Mouse (Mus musculus): ENCODE results near the gene Cdpf1. TPM values are rescaled to one million over a fixed set of nuclear protein-coding genes. Genes with fewer than 3 reads are reported as not detected.
"Not testable (repeated sequence)": the region's sequence is repeated elsewhere in the genome, so short reads cannot be mapped to it uniquely, and the experiment has no call there.

Cdpf1 gene
- polyA plus RNA-seq, 1 experiment = not detected

GRCm38 (mm10) chr15:85795516-85795915, 16.0 kb downstream of the Cdpf1 start:
- H3K4me1 ChIP-seq (ENCODE audit: control insufficient read depth, insufficient read depth, low read length) = no peaks in the 10 kb centered on the region
- H3K27ac ChIP-seq (ENCODE audit: insufficient read depth, low read depth, low read length) = no peak overlapping the region
- no peak for TF ChIP-seq POLR2A (IDR thresholded peaks at IDR 0.05; ENCODE audit: insufficient read depth, low read depth, low read length)
- no peak for TF ChIP-seq CTCF (IDR thresholded peaks at IDR 0.05; ENCODE audit: insufficient read depth, low read depth, low read length)
- H3K4me3 ChIP-seq (ENCODE audit: insufficient read depth, low read depth, low read length) = no peak overlapping the region
- whole genome bisulfite sequencing = 80% methylated on average over 6 of the region's 6 CpGs

GRCm38 (mm10) chr15:85792819-85793218, 18.7 kb downstream of the Cdpf1 start:
- no peak overlapping the region for H3K4me3 ChIP-seq (ENCODE audit: insufficient read depth, low read depth, low read length)
- no peak overlapping the region for H3K27ac ChIP-seq (ENCODE audit: insufficient read depth, low read depth, low read length)
- H3K4me1 ChIP-seq (ENCODE audit: control insufficient read depth, insufficient read depth, low read length) = no peaks in the 10 kb centered on the region
- TF ChIP-seq POLR2A (IDR thresholded peaks at IDR 0.05; ENCODE audit: insufficient read depth, low read depth, low read length) = no peak
- TF ChIP-seq CTCF (IDR thresholded peaks at IDR 0.05; ENCODE audit: insufficient read depth, low read depth, low read length) = no peak
- 70% methylated on average over 1 of the region's 1 CpGs for WGBS

GRCm38 (mm10) chr15:85791449-85791848, 20.0 kb downstream of the Cdpf1 start:
- 86% methylated on average over 4 of the region's 4 CpGs for WGBS
- TF ChIP-seq POLR2A (IDR thresholded peaks at IDR 0.05; ENCODE audit: insufficient read depth, low read depth, low read length) (no peak), CTCF (IDR thresholded peaks at IDR 0.05; ENCODE audit: insufficient read depth, low read depth, low read length) (no peak)
- Histone ChIP-seq H3K27ac (ENCODE audit: insufficient read depth, low read depth, low read length) (no peak overlapping the region), H3K4me3 (ENCODE audit: insufficient read depth, low read depth, low read length) (no peak overlapping the region), H3K4me1 (ENCODE audit: control insufficient read depth, insufficient read depth, low read length) (no peaks in the 10 kb centered on the region)

GRCm38 (mm10) chr15:85788633-85789032, 22.9 kb downstream of the Cdpf1 start:
- TF ChIP-seq CTCF (IDR thresholded peaks at IDR 0.05; ENCODE audit: insufficient read depth, low read depth, low read length) (no peak), POLR2A (IDR thresholded peaks at IDR 0.05; ENCODE audit: insufficient read depth, low read depth, low read length) (no peak)
- Histone ChIP-seq H3K4me3 (ENCODE audit: insufficient read depth, low read depth, low read length) (no peak overlapping the region), H3K4me1 (ENCODE audit: control insufficient read depth, insufficient read depth, low read length) (no peaks in the 10 kb centered on the region), H3K27ac (ENCODE audit: insufficient read depth, low read depth, low read length) (no peak overlapping the region)
- 83% methylated on average over 16 of the region's 16 CpGs for WGBS

- Histone ChIP-seq H3K4me1 (ENCODE audit: control insufficient read depth, insufficient read depth, low read length) (no peaks in the 10 kb centered on the region), H3K27ac (ENCODE audit: insufficient read depth, low read depth, low read length) (no peak overlapping the region), H3K4me3 (ENCODE audit: insufficient read depth, low read depth, low read length) (no peak overlapping the region)
- 94% methylated on average over 4 of the region's 4 CpGs for WGBS
- TF ChIP-seq CTCF (IDR thresholded peaks at IDR 0.05; ENCODE audit: insufficient read depth, low read depth, low read length) (no peak), POLR2A (IDR thresholded peaks at IDR 0.05; ENCODE audit: insufficient read depth, low read depth, low read length) (no peak)
These were observed 23.4 kb downstream of the Cdpf1 start for GRCm38 (mm10) chr15:85788051-85788450.

- TF ChIP-seq CTCF (IDR thresholded peaks at IDR 0.05; ENCODE audit: insufficient read depth, low read depth, low read length) (no peak), POLR2A (IDR thresholded peaks at IDR 0.05; ENCODE audit: insufficient read depth, low read depth, low read length) (no peak)
- no peak overlapping the region for H3K4me3 ChIP-seq (ENCODE audit: insufficient read depth, low read depth, low read length)
- 92% methylated on average over 6 of the region's 6 CpGs for WGBS
These were observed 24.0 kb downstream of the Cdpf1 start for GRCm38 (mm10) chr15:85787482-85787881.

GRCm38 (mm10) chr15:85786711-85787110, 24.8 kb downstream of the Cdpf1 start:
- no peaks in the 10 kb centered on the region for H3K4me1 ChIP-seq (ENCODE audit: control insufficient read depth, insufficient read depth, low read length)
- 66% methylated on average over 5 of the region's 5 CpGs for WGBS
- H3K27ac ChIP-seq (ENCODE audit: insufficient read depth, low read depth, low read length) = no peak overlapping the region
- no peak overlapping the region for H3K4me3 ChIP-seq (ENCODE audit: insufficient read depth, low read depth, low read length)
- TF ChIP-seq CTCF (IDR thresholded peaks at IDR 0.05; ENCODE audit: insufficient read depth, low read depth, low read length) = no peak

More at GRCm38 (mm10) chr15:85787482-85787881, 24.0 kb downstream of the Cdpf1 start:
- no peak overlapping the region for H3K27ac ChIP-seq (ENCODE audit: insufficient read depth, low read depth, low read length)
- no peaks in the 10 kb centered on the region for H3K4me1 ChIP-seq (ENCODE audit: control insufficient read depth, insufficient read depth, low read length)

- no peaks in the 10 kb centered on the region for H3K4me1 ChIP-seq (ENCODE audit: control insufficient read depth, insufficient read depth, low read length)
These were observed 27.2 kb downstream of the Cdpf1 start for GRCm38 (mm10) chr15:85784341-85784740.

GRCm38 (mm10) chr15:85783146-85783545, 28.4 kb downstream of the Cdpf1 start:
- Histone ChIP-seq H3K4me3 (ENCODE audit: insufficient read depth, low read depth, low read length) (no peak overlapping the region), H3K4me1 (ENCODE audit: control insufficient read depth, insufficient read depth, low read length) (no peaks in the 10 kb centered on the region), H3K27ac (ENCODE audit: insufficient read depth, low read depth, low read length) (no peak overlapping the region)
- 84% methylated on average over 4 of the region's 4 CpGs for WGBS
- no peak for TF ChIP-seq POLR2A (IDR thresholded peaks at IDR 0.05; ENCODE audit: insufficient read depth, low read depth, low read length)

More at GRCm38 (mm10) chr15:85784341-85784740, 27.2 kb downstream of the Cdpf1 start:
- no peak for TF ChIP-seq CTCF (IDR thresholded peaks at IDR 0.05; ENCODE audit: insufficient read depth, low read depth, low read length)
- TF ChIP-seq POLR2A (IDR thresholded peaks at IDR 0.05; ENCODE audit: insufficient read depth, low read depth, low read length) = no peak
- Histone ChIP-seq H3K4me3 (ENCODE audit: insufficient read depth, low read depth, low read length) (no peak overlapping the region), H3K27ac (ENCODE audit: insufficient read depth, low read depth, low read length) (no peak overlapping the region)
- WGBS = 90% methylated on average over 3 of the region's 3 CpGs

GRCm38 (mm10) chr15:85778891-85779290, 32.6 kb downstream of the Cdpf1 start:
- not testable (repeated sequence) for H3K4me1 ChIP-seq (ENCODE audit: control insufficient read depth, insufficient read depth, low read length)
- WGBS = 88% methylated on average over 6 of the region's 6 CpGs

More at GRCm38 (mm10) chr15:85778891-85779290, 32.6 kb downstream of the Cdpf1 start:
- not testable (repeated sequence) for H3K27ac ChIP-seq (ENCODE audit: insufficient read depth, low read depth, low read length); H3K4me3 ChIP-seq (ENCODE audit: insufficient read depth, low read depth, low read length)
